Mouse (Mus musculus): ENCODE measurements around the gene Olfr972. TPM values are rescaled to one million over a fixed set of nuclear protein-coding genes. Genes with fewer than 3 reads are reported as not detected.
"Not testable (repeated sequence)": the region's sequence is repeated elsewhere in the genome, so short reads cannot be mapped to it uniquely, and the experiment has no call there.

Gene Olfr972
- polyA plus RNA-seq (2015; fragmentation: Nextera tagmentation; extraction: Ambion mirVana), result not detected in 2 replicates

DNA sequence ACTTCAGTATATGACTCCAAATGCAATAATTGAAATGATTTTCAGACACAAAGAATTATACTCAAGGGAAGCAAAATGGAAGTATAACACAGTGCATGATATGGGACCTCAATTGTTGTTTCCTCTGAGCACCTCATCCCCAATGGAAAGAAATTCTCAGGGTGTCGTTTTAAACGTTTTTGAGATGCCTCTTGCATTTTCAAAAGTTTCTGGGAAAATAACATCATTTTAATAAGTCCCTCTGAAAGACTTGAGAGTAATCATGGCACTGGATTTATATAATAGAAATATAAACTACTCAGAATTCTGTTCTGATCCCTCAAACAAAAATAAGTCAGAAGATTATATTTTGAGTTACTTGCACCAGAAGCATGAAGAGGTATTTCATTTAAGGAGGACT, at the start of gene Olfr972:
TSS of gene Olfr972 (plus strand) at position 301 of the 400 bp plus-strand sequence.
- no peak for ATAC-seq (ENCODE audit: low read depth)
- H3K4me1 ChIP-seq (replicated peaks), result no peaks in the 10 kb centered on the region

DNA sequence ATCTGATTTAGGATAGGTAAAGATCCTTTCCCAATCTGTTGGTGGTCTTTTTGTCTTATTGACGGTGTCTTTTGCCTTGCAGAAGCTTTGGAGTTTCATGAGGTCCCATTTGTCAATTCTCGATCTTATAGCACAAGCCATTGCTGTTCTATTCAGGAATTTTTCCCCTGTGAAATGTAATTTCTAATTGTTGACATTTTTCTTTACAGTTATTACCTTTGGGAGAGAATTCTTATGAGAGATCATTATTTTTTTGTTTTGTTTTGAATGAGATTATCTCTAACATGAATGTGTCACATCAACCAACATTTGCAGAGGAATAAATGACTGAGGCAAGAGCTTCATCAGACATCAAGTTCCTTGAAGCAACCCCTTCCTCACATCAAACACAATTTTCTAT, 29.6 kb upstream of the Olfr972 start, which contains the start of gene Olfr971:
TSS of gene Olfr971 (plus strand) at position 301 of the 400 bp plus-strand sequence.
- not testable (repeated sequence) for H3K4me2 ChIP-seq, DNase-seq
- WGBS (ENCODE audit: insufficient replicate concordance), result 49% methylated on average over 2 of the region's 2 CpGs

More for the DNA sequence above, at the start of gene Olfr972:
- no peaks in the 10 kb centered on the region for H3K27me3 ChIP-seq
- no peak within 1 kb of the TSS for H3K4me2 ChIP-seq
- no peak for DNase-seq
- no peak within 1 kb of the TSS for H3K27ac ChIP-seq
- no peak within 1 kb of the TSS for H3K9ac ChIP-seq
- H3K9me3 ChIP-seq (replicated peaks), result no peaks in the 10 kb centered on the region
- no peaks in the 10 kb centered on the region for H3K36me3 ChIP-seq
- 39% methylated on average over 2 of the region's 2 CpGs for WGBS (ENCODE audit: insufficient replicate concordance)
- H3K4me3 ChIP-seq (replicated peaks), result no peak within 1 kb of the TSS

DNA sequence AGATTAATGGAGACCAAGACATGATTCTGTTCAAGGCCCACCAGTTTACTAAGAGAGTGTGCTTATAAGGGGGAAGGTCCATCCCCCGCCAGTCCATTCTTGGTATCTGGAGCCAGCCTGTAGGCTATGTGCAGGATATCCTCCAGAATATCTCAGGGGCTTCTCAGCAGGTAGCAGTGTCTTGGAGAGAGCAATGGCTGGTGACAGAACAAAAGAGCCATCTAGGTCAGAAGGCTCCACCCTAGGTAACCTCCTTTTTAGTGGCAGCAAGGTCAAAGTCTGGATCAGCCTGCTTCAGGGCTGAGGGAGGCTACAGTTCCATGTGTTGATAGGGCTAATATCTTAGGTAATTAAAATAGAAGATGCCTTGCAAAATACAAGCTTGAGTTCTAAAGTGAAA, 5.8 kb downstream of the Olfr972 start:
- not testable (repeated sequence) for H3K9me3 ChIP-seq (replicated peaks); H3K27ac ChIP-seq; H3K4me1 ChIP-seq (replicated peaks); H3K27me3 ChIP-seq; H3K4me2 ChIP-seq; DNase-seq; ATAC-seq (ENCODE audit: low read depth); H3K36me3 ChIP-seq; H3K4me3 ChIP-seq (replicated peaks); H3K9ac ChIP-seq
- 58% methylated on average over 1 of the region's 1 CpGs for WGBS (ENCODE audit: insufficient replicate concordance)

More for the DNA sequence above, 29.6 kb upstream of the Olfr972 start, which contains the start of gene Olfr971:
- not testable (repeated sequence) for H3K4me1 ChIP-seq (replicated peaks); H3K4me3 ChIP-seq (replicated peaks); H3K27ac ChIP-seq; ATAC-seq (ENCODE audit: low read depth); H3K36me3 ChIP-seq; H3K9me3 ChIP-seq (replicated peaks); H3K9ac ChIP-seq; H3K27me3 ChIP-seq

DNA sequence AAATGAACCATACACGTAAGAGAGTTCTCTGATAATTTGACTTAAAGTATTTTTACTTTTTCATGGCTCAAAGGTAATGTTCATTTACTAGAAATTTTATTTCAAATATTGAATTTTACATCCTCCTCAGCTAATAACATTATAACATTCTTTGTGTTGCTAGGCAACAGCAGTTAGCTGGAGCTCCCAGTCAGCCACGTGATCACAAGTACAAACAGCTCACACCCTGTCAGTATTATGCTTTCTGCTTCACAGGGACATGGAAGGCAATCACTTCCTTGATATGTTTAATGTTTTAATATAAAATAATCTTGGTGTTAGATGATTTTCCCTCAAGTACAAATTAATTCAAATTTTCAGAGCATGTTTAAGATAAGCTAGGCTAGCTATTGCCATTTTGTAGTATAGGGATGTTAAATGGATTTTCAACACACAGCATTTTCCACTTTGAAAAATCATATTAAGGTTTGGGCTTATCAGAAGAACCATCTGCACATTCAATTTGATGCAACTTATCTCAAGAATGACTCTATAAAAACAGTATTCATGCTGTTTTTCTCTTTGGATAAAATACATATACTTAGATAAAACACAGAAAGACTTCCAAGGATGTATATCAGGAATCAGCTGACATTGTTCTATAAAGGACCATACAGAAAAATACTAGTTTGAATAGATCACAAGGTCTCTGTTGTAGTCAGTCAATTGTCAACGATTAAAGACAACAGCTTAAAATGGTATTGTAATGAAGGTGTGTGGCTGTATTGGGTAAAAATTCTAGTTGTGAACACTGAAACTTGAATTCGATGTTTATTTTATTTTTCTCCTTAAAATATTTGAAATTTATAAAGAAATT, 11.5 kb downstream of the Olfr972 start:
- H3K4me2 ChIP-seq; ATAC-seq (ENCODE audit: low read depth); DNase-seq; H3K27me3 ChIP-seq; H3K9ac ChIP-seq; H3K4me1 ChIP-seq (replicated peaks); H3K9me3 ChIP-seq (replicated peaks); H3K36me3 ChIP-seq; H3K27ac ChIP-seq; H3K4me3 ChIP-seq (replicated peaks): not testable (repeated sequence)
- WGBS (ENCODE audit: insufficient replicate concordance), result no CpG with 5 or more reads among the region's 4 CpGs

DNA sequence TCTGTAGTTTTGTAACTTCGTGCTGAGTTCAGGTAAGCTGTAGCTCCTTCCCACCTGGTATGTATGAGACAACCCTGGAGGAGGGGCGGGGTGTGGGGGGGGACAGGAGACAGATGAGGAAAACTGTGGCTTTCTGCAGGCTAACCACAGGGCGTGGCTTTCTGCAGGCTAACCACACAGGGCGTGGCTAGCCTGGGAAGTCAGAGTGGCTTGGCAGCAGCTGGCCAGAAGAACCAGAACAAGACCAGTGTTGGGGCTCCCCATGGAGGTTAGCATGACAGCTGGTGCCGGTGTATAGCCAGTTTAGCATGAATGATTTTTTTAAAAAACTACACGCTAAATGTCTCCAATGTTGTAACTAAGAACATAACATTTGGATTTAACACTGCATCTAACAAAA, 38.9 kb downstream of the Olfr972 start:
- Histone ChIP-seq H3K9me3 (replicated peaks) (no peaks in the 10 kb centered on the region), H3K4me2 (no peak overlapping the region), H3K27ac (no peak overlapping the region), H3K4me3 (replicated peaks) (no peak overlapping the region), H3K4me1 (replicated peaks) (no peaks in the 10 kb centered on the region), H3K36me3 (no peaks in the 10 kb centered on the region), H3K27me3 (no peaks in the 10 kb centered on the region), H3K9ac (no peak overlapping the region)
- DNase-seq (peak; percentile 2), ATAC-seq (ENCODE audit: low read depth) (peak; percentile 39; the same call in 1 of the 2 replicates)
- 25% methylated on average over 6 of the region's 6 CpGs for WGBS (ENCODE audit: insufficient replicate concordance)

DNA sequence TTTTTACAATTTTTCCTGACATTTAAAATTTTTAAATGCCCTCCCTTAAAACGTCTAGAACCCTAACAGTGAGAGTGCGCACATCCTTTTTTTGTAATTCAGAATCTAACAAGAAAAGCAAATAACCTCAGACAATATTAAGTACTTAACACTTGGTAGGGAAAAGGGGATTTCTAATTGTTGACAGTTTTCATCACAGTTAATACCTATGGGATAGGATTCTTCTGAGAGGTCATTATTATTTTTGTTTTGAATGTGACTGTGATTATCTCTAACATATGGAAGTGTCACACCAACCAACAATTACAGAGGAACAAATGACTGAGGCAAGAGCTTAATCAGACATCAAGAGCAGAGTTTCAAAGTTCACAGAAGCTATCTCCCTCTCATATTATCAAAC, 40.8 kb downstream of the Olfr972 start, which contains the start of gene Olfr229:
TSS of gene Olfr229 (plus strand) at position 301 of the 400 bp plus-strand sequence.
- DNase-seq (no peak), ATAC-seq (ENCODE audit: low read depth) (no peak)
- no peaks in the 10 kb centered on the region for H3K27me3 ChIP-seq
- H3K4me2 ChIP-seq, result no peak within 1 kb of the TSS
- no peaks in the 10 kb centered on the region for H3K4me1 ChIP-seq (replicated peaks)
- no peak within 1 kb of the TSS for H3K27ac ChIP-seq
- H3K4me3 ChIP-seq (replicated peaks), result no peak within 1 kb of the TSS
- 56% methylated on average over 2 of the region's 2 CpGs for WGBS (ENCODE audit: insufficient replicate concordance)
- H3K36me3 ChIP-seq, result no peaks in the 10 kb centered on the region
- no peaks in the 10 kb centered on the region for H3K9me3 ChIP-seq (replicated peaks)
- no peak within 1 kb of the TSS for H3K9ac ChIP-seq

DNA sequence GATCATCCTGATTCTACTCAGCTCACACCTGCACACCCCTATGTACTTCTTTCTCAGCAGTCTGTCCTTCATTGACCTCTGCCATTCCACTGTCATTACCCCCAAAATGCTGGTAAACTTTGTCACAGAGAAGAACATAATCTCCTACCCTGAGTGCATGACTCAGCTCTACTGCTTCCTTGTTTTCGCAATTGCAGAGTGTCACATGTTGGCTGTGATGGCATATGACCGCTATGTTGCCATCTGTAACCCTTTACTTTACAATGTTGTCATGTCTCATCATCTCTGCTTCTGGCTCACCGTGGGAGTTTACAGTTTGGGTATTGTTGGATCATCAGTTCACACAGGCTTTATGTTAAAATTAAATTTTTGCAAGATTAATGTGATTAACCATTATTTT, 43.7 kb downstream of the Olfr972 start:
- Histone ChIP-seq H3K4me2 (no peak overlapping the region), H3K9ac (no peak overlapping the region), H3K27me3 (no peaks in the 10 kb centered on the region), H3K4me3 (replicated peaks) (no peak overlapping the region), H3K9me3 (replicated peaks) (no peaks in the 10 kb centered on the region), H3K27ac (no peak overlapping the region), H3K4me1 (replicated peaks) (no peaks in the 10 kb centered on the region), H3K36me3 (no peaks in the 10 kb centered on the region)
- WGBS (ENCODE audit: insufficient replicate concordance), result 42% methylated on average over 3 of the region's 3 CpGs
- DNase-seq, result no peak
- ATAC-seq (ENCODE audit: low read depth), result no peak

Other genes starting within 250 kb of the Olfr972 start
- gene Olfr960, start 245.0 kb upstream of the Olfr972 start, polyA plus RNA-seq (2015; fragmentation: Nextera tagmentation; extraction: Ambion mirVana), result not detected in 2 replicates
- not detected in 2 replicates for gene Olfr961, start 221.3 kb upstream of the Olfr972 start, polyA plus RNA-seq (2015; fragmentation: Nextera tagmentation; extraction: Ambion mirVana)
- not detected in 2 replicates for gene Olfr963, start 199.2 kb upstream of the Olfr972 start, polyA plus RNA-seq (2015; fragmentation: Nextera tagmentation; extraction: Ambion mirVana)
- not detected in 2 replicates for gene Olfr149, start 159.3 kb upstream of the Olfr972 start, polyA plus RNA-seq (2015; fragmentation: Nextera tagmentation; extraction: Ambion mirVana)
- gene Olfr965, start 155.1 kb upstream of the Olfr972 start, polyA plus RNA-seq (2015; fragmentation: Nextera tagmentation; extraction: Ambion mirVana), result not detected in 2 replicates
- gene Olfr150, start 135.4 kb upstream of the Olfr972 start, polyA plus RNA-seq (2015; fragmentation: Nextera tagmentation; extraction: Ambion mirVana), result not detected in 2 replicates
- not detected in 2 replicates for gene Olfr967, start 120.2 kb upstream of the Olfr972 start, polyA plus RNA-seq (2015; fragmentation: Nextera tagmentation; extraction: Ambion mirVana)
- not detected in 2 replicates for gene Olfr968, start 83.2 kb upstream of the Olfr972 start, polyA plus RNA-seq (2015; fragmentation: Nextera tagmentation; extraction: Ambion mirVana)
- not detected in 2 replicates for gene Olfr969, start 75.5 kb upstream of the Olfr972 start, polyA plus RNA-seq (2015; fragmentation: Nextera tagmentation; extraction: Ambion mirVana)
- not detected in 2 replicates for gene Olfr970, start 57.6 kb upstream of the Olfr972 start, polyA plus RNA-seq (2015; fragmentation: Nextera tagmentation; extraction: Ambion mirVana)
- not detected in 2 replicates for gene Olfr971, start 29.5 kb upstream of the Olfr972 start, polyA plus RNA-seq (2015; fragmentation: Nextera tagmentation; extraction: Ambion mirVana)
- gene Olfr229, start 40.9 kb downstream of the Olfr972 start, polyA plus RNA-seq (2015; fragmentation: Nextera tagmentation; extraction: Ambion mirVana), result not detected in 2 replicates
- gene Olfr974, start 71.1 kb downstream of the Olfr972 start, polyA plus RNA-seq (2015; fragmentation: Nextera tagmentation; extraction: Ambion mirVana), result not detected in 2 replicates
- gene Olfr975, start 85.6 kb downstream of the Olfr972 start, polyA plus RNA-seq (2015; fragmentation: Nextera tagmentation; extraction: Ambion mirVana), result not detected in 2 replicates
- gene Olfr976, start 94.7 kb downstream of the Olfr972 start, polyA plus RNA-seq (2015; fragmentation: Nextera tagmentation; extraction: Ambion mirVana), result not detected in 2 replicates
- not detected in 2 replicates for gene Olfr978, start 125.7 kb downstream of the Olfr972 start, polyA plus RNA-seq (2015; fragmentation: Nextera tagmentation; extraction: Ambion mirVana)
- gene Olfr979, start 137.0 kb downstream of the Olfr972 start, polyA plus RNA-seq (2015; fragmentation: Nextera tagmentation; extraction: Ambion mirVana), result not detected in 2 replicates
- not detected in 2 replicates for gene Olfr980, start 143.2 kb downstream of the Olfr972 start, polyA plus RNA-seq (2015; fragmentation: Nextera tagmentation; extraction: Ambion mirVana)
- gene Olfr981, start 155.0 kb downstream of the Olfr972 start, polyA plus RNA-seq (2015; fragmentation: Nextera tagmentation; extraction: Ambion mirVana), result not detected in 2 replicates
- not detected in 2 replicates for gene Olfr982, start 207.4 kb downstream of the Olfr972 start, polyA plus RNA-seq (2015; fragmentation: Nextera tagmentation; extraction: Ambion mirVana)
- not detected in 2 replicates for gene Olfr983, start 227.2 kb downstream of the Olfr972 start, polyA plus RNA-seq (2015; fragmentation: Nextera tagmentation; extraction: Ambion mirVana)
- not detected in 2 replicates for gene Olfr984, start 247.8 kb downstream of the Olfr972 start, polyA plus RNA-seq (2015; fragmentation: Nextera tagmentation; extraction: Ambion mirVana)